Mouse (Mus musculus) brain, embryonic 14.5 days (tissue): ENCODE data around the gene Nop2.

ENCODE experiments used
- CTCF ChIP-seq: fragments of 200-500 bp; IDR thresholded peaks from 2 replicates; pipeline ENCODE4 v1.5.1; 2012; ENCODE audit warnings: inconsistent platforms, mild to moderate bottlenecking, moderate library complexity, borderline replicate concordance; ENCODE audit not compliant: insufficient read depth, insufficient read length; ENCODE audit errors: extremely low read depth
- POLR2A ChIP-seq: fragments of 200-500 bp; IDR thresholded peaks from 2 replicates; pipeline ENCODE4 v1.6.1; 2012; ENCODE audit warnings: mild to moderate bottlenecking, inconsistent platforms, borderline replicate concordance; ENCODE audit not compliant: poor library complexity, insufficient read depth, insufficient read length, severe bottlenecking; ENCODE audit errors: extremely low read depth

GRCm38 (mm10) chr6:125096597-125097345 lies 34.9 kb upstream of the Nop2 start:
- TF ChIP-seq CTCF: no peak
- TF ChIP-seq POLR2A: no peak
